Mouse (Mus musculus) T-helper 2 cell (primary cell): ENCODE measurements at regions not wholly inside any gene's neighbourhood (a gene's known extent, or its start where the extent isn't known, plus 50 kb on each side); places are given as distances from the start of the nearest gene placed in this dataset.

Source experiments
- in situ Hi-C: fragments of 300-600 bp; cut with MboI, MseI; formaldehyde crosslinking; loops from one replicate; pipeline ENCODE4 v1.15.1; 2025; ENCODE audit warnings: high pct_unique_total_duplicates

- in situ Hi-C loops = loop anchor here (5.0 kb wide), 1 partner anchor 196 kb away; no protein-coding TSS in a partner anchor
These were observed 51.0 kb upstream of the Nfe2l3 start for GRCm38 (mm10) chr6:51381465-51381864.
